Mouse (Mus musculus) ES-E14 (cell line): ENCODE measurements at regions not wholly inside any gene's neighbourhood (a gene's known extent, or its start where the extent isn't known, plus 50 kb on each side); places are given as distances from the start of the nearest gene placed in this dataset.

Source experiments
- ZC3H11A ChIP-seq: IDR thresholded peaks from 2 replicates; pipeline ENCODE4 v1.6.1; 2012; ENCODE audit warnings: low read depth, mild to moderate bottlenecking, inconsistent platforms, low read length, borderline replicate concordance
- ZNF384 ChIP-seq: IDR thresholded peaks from 2 replicates; pipeline ENCODE4 v1.6.1; 2012; ENCODE audit warnings: low read depth, low read length, inconsistent platforms

- TF ChIP-seq ZNF384 (no peak), ZC3H11A (no peak)
These were observed 101.7 kb upstream of the Tank start for GRCm38 (mm10) chr2:61476648-61477047.
